Mouse (Mus musculus): ENCODE data around the gene Megf11.
A peak's percentile ranks its signal among the peaks of the same experiment; 100 is the strongest.

Megf11 gene

GRCm38 (mm10) chr9:64645462-64645861, 260.0 kb downstream of the Megf11 start:
- DNase-seq (ENCODE audit: low read depth, low spot score) = no peak

GRCm38 (mm10) chr9:64649393-64649792, 264.0 kb downstream of the Megf11 start:
- no peak for DNase-seq (ENCODE audit: low read depth, low spot score)

DNA sequence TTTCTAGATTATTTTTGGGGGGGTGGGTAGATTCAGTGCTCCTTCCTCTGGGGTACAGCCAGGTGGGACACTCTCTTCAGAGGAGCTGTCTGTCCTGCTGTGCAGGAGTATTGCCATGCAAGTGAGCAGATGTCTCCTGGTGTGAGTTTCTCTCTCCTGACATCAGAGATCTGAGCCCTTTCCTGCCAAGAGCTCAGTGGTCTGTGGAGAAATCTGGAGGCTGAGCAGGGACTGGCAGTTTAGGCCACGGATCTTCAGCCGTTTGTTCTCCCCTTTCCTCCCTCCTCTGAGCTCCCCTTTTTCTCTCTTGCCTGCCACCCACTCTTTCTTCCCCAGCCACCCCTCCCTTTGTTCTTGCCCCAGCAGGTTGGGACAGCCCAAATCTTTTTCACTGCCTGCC, 264.5 kb downstream of the Megf11 start:
- no peak for DNase-seq (ENCODE audit: low read depth, low spot score)

DNA sequence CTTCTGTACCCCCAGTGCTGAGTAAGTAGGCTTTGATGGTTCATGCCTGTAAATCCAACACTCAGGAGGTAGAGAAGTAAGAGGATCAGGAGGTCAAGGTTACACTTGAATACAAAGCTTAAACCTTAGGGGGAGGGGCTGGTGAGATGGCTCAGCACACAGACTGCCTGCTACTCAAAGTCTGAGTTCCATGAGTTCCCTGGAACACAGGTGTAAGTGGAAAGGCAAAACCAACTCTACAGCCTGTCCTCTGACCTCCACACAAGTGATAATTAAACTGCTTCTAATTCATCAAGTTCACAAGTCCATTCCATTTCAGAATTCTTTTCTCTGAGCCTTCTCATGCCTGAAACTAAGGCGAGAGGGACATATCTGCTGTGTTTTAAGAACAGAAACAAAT, 265.8 kb downstream of the Megf11 start:
- peak; percentile 49 for DNase-seq (ENCODE audit: low read depth, low spot score)

DNA sequence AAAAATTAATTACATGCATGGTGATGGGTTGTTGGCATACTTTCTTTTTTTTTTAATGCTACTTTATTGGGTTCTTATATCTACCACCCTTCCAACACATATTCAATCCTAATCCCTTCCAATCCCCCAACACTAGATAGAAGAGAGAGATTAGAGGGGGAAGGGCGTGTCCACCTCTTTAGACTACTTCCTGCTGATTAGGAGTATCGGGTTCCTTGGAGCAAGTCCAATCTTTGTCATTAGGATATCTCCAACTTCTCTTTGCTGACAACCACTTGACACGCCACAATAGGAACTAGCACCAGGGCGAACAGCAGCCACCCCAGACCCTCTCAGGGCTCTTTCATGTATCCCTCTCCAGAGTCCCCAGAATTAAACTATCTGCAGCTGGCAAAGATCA, 266.3 kb downstream of the Megf11 start:
- no peak for DNase-seq (ENCODE audit: low read depth, low spot score)

DNA sequence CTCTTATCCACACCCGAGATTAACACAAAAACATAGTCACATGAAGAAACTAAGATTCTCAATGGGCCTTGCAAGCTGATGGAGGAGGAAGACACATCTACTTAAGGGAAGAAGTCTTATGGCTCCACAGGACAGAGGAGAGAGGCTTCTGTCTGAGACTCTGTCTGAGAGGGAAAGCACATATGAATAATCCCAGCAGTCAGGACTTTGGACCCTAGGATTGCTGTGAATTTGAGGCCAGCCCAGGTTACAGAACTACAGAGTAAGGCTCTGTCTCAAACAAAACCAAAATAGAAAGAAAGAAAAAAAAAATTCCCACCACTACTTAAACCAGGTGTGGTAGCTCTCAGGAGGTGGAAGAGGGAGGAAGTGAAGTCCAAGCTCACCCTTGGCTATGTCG, 266.7 kb downstream of the Megf11 start:
- no peak for DNase-seq (ENCODE audit: low read depth, low spot score)

DNA sequence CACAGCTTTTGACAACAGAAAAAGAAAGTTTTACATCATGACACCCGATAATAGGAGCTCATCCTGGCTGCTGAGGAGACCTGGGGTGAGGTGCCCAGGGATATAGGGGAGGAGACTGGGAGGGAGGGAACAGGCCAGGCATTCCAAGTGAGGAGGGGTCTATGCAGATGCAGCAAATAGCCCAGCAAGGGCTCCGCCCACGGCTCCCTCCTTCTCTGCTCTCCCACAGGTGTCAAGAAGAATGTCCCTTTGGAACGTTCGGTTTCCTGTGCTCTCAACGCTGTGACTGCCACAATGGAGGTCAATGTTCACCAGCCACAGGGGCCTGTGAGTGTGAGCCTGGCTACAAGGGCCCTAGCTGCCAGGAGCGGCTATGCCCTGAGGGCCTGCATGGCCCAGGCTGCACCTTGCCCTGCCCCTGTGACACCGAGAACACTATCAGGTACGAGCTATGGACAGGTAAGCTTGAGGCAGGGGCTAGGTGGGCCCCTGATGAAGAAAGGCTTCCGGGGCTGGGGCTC, 267.5 kb downstream of the Megf11 start:
- peak; percentile 63 for DNase-seq (ENCODE audit: low read depth, low spot score)

GRCm38 (mm10) chr9:64654723-64655122, 269.3 kb downstream of the Megf11 start:
- no peak for DNase-seq (ENCODE audit: low read depth, low spot score)

GRCm38 (mm10) chr9:64656613-64657012, 271.2 kb downstream of the Megf11 start:
- no peak for DNase-seq (ENCODE audit: low read depth, low spot score)

DNA sequence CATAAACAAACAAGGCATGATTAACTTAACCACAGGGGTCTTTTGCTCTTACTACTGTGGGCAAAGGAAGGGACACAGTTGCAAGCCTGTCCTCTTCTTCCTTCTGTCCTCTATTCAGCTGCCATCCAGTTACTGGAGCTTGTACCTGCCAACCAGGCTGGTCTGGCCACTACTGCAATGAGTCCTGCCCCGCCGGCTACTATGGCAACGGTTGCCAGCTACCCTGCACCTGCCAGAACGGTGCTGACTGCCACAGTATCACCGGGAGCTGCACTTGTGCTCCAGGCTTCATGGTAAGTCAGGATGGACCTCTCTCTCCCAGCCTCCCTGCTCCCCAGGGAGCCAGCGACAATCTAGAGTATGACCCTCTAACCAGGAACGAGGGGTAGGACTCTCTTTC, 274.8 kb downstream of the Megf11 start:
- DNase-seq (ENCODE audit: low read depth, low spot score) = no peak

- DNase-seq (ENCODE audit: low read depth, low spot score) = peak; percentile 29
Observed at GRCm38 (mm10) chr9:64664612-64665011, 279.2 kb downstream of the Megf11 start.

DNA sequence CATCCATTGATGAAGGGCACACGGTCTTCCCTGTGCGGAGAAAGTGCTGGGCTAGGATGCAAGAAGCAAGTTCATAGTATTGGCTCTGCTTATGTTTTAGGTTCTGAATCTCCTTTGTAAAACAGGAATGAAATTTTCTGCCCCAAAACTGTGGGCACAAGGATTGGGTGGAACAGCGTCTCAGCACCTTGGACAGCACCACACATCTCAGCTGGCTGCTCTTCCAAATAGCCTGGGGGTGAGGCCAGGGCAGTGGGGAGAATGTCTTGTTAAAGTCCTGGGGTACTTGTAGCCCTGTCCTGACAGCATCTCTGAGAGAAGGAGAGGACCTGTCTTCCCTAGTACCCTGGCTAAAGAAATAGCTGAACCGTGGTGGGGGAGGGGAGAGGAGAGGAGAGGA, 281.1 kb downstream of the Megf11 start:
- peak; percentile 64 for DNase-seq (ENCODE audit: low read depth, low spot score)

GRCm38 (mm10) chr9:64667513-64667912, 282.1 kb downstream of the Megf11 start:
- DNase-seq (ENCODE audit: low read depth, low spot score) = peak; percentile 94

DNA sequence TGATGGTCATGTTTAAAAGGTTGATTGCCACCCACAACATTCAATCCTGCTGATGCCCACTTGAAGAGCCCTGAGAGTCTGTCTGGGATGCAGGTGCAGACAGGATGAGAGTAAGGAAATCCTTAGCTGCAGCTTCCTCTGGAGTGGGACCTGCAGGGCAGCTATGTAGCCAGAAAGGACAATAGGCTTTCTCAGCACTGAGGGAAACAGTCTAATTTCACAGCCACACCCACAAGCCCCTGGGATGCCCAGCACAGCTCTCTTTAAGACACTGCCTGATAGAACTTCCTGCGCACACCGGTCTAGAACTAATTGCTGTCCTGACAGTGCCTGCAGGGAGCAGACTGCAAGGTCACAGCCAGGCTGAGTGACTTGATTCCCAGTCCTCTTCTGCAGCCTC, 282.6 kb downstream of the Megf11 start:
- peak; percentile 74 for DNase-seq (ENCODE audit: low read depth, low spot score)

- peak; percentile 67 for DNase-seq (ENCODE audit: low read depth, low spot score)
Observed at GRCm38 (mm10) chr9:64671341-64672319, 286.2 kb downstream of the Megf11 start.

GRCm38 (mm10) chr9:64687122-64688014, 301.9 kb downstream of the Megf11 start:
- DNase-seq (ENCODE audit: low read depth, low spot score) = no peak

DNA sequence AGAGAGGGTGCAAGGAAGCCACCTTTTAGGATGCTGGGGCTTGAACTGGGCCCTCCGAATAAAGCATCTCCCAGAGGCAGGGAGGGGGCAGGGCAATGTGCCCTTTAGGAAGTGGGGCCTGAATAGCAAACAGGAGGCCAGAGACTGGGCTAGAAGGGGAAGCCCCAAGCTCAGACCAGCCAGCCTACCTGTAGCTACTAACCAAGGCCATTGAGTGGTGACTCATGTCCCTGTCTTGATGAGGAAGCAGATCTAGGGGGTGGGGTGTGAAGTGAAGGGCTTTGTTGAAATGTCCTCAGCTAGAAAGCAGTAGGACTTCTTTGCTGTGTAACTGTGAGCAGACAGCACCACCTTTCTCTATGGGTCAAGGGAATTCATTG, 302.6 kb downstream of the Megf11 start:
- no peak for DNase-seq (ENCODE audit: low read depth, low spot score)

GRCm38 (mm10) chr9:64690771-64691170, 305.3 kb downstream of the Megf11 start:
- no peak for DNase-seq (ENCODE audit: low read depth, low spot score)

DNA sequence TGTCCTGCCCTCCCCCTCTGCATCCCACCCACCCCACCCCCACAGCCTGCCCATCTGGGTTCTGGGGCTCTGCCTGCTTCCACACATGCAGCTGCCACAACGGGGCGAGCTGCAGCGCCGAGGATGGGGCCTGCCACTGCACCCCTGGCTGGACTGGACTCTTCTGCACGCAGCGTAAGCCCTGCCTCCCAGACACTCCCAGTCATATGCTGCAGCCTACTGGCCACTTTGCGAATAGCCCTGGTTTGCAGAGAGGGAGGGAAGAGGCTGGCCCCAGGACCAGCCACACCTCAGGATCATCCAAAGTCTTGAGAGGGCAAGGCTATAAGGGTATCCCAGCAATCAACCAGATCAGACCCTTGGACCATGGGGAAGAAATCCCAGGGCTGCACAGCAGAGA, 305.8 kb downstream of the Megf11 start:
- peak; percentile 52 for DNase-seq (ENCODE audit: low read depth, low spot score)

DNA sequence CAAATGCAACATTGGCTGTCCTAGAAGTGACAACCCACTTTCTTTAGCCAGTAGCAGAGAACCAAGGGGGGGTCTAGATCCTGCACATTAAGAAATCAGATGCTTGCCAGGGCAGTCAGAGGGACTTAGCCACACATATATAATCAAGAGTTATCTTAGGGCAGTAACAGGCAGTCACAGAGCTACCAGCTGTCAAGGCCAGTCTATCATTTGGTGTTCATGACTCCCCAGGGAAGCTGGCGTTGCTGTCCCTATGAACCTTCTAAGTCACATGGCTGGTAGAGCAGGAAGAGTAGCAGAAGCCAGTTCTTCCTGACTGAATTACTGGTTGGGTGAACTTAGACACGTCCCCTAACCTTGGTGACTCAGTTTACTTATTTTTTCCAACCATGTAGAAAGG, 307.7 kb downstream of the Megf11 start:
- no peak for DNase-seq (ENCODE audit: low read depth, low spot score)

DNA sequence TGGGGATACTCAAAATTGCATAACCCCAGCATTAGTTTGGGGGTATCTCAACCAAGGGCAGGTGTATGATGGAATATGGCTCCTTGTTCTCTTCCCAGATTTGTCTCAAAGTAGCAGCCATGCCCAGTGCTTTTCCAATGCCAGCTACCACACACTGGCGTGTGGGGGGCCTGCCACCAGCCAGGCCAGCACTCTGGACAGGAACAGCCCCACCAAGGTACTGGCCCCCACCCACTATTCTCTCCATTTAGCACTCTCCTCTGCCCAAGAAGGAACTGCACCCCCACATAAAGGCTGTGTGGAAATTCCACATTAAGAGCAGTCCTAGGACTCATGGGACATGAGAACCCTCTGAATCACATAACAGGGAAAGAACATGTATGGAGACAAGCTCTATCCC, 309.8 kb downstream of the Megf11 start:
- no peak for DNase-seq (ENCODE audit: low read depth, low spot score)

DNA sequence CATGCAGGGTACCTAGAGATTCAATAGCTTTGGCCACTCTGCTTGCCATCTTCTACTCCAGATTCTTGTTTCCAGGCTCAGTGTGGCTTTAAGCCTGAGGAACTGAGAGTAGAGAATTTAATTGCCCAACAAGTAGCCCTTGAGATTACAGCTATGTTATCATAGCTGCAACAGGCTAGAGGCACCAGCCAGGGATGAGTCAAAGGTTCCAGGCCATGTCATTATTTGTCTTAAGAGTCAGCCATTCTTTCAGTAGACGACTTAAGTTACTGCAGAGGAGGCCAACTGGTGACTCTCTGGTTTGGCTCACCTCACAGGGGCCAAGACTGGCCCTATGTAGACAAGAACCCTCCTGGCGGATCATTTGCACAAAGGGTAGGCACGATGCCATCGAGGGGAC, 311.0 kb downstream of the Megf11 start:
- no peak for DNase-seq (ENCODE audit: low read depth, low spot score)

All from R1 (cell line).